Mouse (Mus musculus): ENCODE results near the gene Camta2. TPM values are rescaled to one million over a fixed set of nuclear protein-coding genes. Genes with fewer than 3 reads are reported as not detected.

The Camta2 gene
- polyA plus RNA-seq, 1 experiment, result 84.6 TPM

GRCm38 (mm10) chr11:70699051-70699450 lies 11.1 kb upstream of the Camta2 start:
- H3K4me3 ChIP-seq (ENCODE audit: insufficient read depth, low read length), result no peak overlapping the region
- no peak overlapping the region for H3K27ac ChIP-seq (ENCODE audit: insufficient read depth, low read depth, low read length)
- TF ChIP-seq CTCF (IDR thresholded peaks at IDR 0.05; ENCODE audit: low read depth, low read length), result no peak
- no peak for TF ChIP-seq POLR2A (IDR thresholded peaks at IDR 0.05; ENCODE audit: borderline replicate concordance, low read depth, low read length)
- peaks cover 15% of the 10 kb centered on the region for H3K4me1 ChIP-seq (ENCODE audit: control insufficient read depth, insufficient read depth, low read length)

- no peak overlapping the region for H3K27ac ChIP-seq (ENCODE audit: insufficient read depth, low read depth, low read length)
- peaks cover 8% of the 10 kb centered on the region for H3K4me1 ChIP-seq (ENCODE audit: control insufficient read depth, insufficient read depth, low read length)
- no peak for TF ChIP-seq POLR2A (IDR thresholded peaks at IDR 0.05; ENCODE audit: borderline replicate concordance, low read depth, low read length)
- TF ChIP-seq CTCF (IDR thresholded peaks at IDR 0.05; ENCODE audit: low read depth, low read length), result no peak
These were observed 9.5 kb upstream of the Camta2 start for GRCm38 (mm10) chr11:70697376-70697775.

DNA sequence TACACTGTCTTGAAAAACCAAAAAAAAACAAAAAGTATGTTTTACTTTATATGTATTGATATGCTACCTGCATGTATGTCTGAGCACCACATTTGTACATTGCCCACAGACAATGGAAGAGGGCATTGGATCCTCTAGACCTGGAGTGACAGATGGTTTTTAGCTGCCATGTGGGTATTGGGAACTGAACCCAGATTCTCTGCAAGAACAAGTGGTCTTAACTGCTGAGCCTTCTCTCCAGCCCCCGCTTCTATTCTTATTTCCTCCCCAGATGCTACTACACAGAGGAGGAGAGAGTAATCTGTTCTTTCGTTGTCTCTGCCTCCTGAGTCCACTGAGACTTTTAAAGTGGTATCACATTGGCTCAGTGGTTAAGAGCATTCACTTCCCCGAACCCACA lies 5.6 kb upstream of the Camta2 start:
- Histone ChIP-seq H3K4me1 (ENCODE audit: control insufficient read depth, insufficient read depth, low read length) (peaks cover 8% of the 10 kb centered on the region), H3K27ac (ENCODE audit: insufficient read depth, low read depth, low read length) (no peak overlapping the region), H3K4me3 (ENCODE audit: insufficient read depth, low read length) (no peak overlapping the region)
- no peak for TF ChIP-seq CTCF (IDR thresholded peaks at IDR 0.05; ENCODE audit: low read depth, low read length)
- no peak for TF ChIP-seq POLR2A (IDR thresholded peaks at IDR 0.05; ENCODE audit: borderline replicate concordance, low read depth, low read length)

More at GRCm38 (mm10) chr11:70697376-70697775, 9.5 kb upstream of the Camta2 start:
- H3K4me3 ChIP-seq (ENCODE audit: insufficient read depth, low read length), result no peak overlapping the region

DNA sequence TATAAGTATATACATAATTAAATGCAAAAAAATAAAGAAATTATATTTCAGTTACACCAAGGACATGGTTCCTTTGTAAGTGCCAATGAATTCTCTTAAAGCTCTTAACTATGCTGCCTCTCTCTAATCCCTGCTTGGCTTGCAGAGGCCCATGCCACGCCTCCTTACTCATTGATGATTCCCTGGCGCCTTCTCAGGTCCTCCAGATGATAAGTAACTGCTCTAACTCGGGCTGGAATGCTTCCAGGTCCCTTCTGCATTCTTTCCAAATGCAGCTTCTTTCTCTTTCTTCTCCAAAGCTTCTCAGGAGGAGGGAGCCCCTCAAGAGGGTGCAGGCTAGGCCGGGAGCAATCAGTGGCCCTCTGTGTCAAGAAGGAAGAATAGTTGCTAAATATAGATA lies 1.7 kb upstream of the Camta2 start:
- Histone ChIP-seq H3K4me3 (ENCODE audit: insufficient read depth, low read length) (no peak overlapping the region), H3K4me1 (ENCODE audit: control insufficient read depth, insufficient read depth, low read length) (peaks cover 28% of the 10 kb centered on the region), H3K27ac (ENCODE audit: insufficient read depth, low read depth, low read length) (no peak overlapping the region)
- no peak for TF ChIP-seq CTCF (IDR thresholded peaks at IDR 0.05; ENCODE audit: low read depth, low read length)
- TF ChIP-seq POLR2A (IDR thresholded peaks at IDR 0.05; ENCODE audit: borderline replicate concordance, low read depth, low read length), result no peak

DNA sequence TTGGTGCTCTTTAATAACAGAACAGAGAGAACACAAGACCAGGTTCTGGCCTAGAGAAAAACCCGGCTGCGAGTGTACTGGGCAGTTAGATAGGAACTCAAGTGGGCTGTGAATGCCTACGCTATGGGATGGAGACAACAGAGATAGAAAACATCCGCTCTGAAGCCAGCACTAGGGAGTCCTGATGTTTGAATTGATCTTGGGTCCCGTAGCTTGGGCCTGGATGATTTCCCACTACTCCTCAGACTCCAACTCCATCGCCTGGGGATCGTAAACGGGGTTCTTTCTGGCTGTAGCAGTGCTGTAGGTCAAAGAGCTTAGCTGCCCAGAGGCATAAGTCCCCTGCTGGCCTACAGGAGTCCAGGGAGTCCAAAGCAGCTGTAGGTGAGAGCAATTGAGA lies 467 bp upstream of the Camta2 start:
- Histone ChIP-seq H3K4me3 (ENCODE audit: insufficient read depth, low read length) (peak overlapping the region; percentile 86), H3K27ac (ENCODE audit: insufficient read depth, low read depth, low read length) (peak overlapping the region; percentile 79), H3K4me1 (ENCODE audit: control insufficient read depth, insufficient read depth, low read length) (peaks cover 38% of the 10 kb centered on the region)
- TF ChIP-seq CTCF (IDR thresholded peaks at IDR 0.05; ENCODE audit: low read depth, low read length) (no peak), POLR2A (IDR thresholded peaks at IDR 0.05; ENCODE audit: borderline replicate concordance, low read depth, low read length) (no peak)

DNA sequence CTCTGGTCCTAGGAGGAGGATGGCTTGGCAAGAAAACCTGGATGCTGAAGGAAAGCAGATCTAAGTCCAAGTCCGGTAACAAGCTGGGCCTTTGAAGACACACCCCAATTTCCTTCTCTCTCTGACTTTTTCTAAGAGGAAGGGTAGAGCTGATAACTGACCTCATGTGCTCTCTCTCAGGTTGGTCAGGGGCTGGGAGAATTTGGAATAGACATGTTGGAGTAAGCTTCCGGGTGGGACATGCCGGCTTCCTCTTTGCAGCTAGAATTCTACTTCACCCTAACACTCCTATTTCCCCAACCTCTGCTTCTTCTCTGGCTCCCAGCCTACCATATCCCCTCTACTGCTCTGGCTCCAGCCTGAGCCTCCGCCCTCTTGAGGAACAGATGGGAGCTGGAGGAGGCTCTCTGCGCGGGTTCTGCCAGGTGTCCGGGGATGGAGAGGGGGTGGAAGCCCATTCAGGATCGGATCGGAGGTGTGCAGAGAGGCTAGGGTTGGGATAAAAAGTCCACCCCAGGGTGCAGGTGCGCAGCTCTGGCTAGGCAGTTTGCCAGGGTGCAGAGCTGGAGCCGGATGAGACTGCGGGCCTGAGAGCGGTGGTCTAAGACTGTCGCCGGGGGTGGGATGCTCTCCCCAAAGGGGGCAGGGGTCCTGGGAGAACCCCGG lies 871 bp downstream of the Camta2 start:
- peaks cover 51% of the 10 kb centered on the region for H3K4me1 ChIP-seq (ENCODE audit: control insufficient read depth, insufficient read depth, low read length)
- peak overlapping the region; percentile 79 for H3K27ac ChIP-seq (ENCODE audit: insufficient read depth, low read depth, low read length)
- TF ChIP-seq POLR2A (IDR thresholded peaks at IDR 0.05; ENCODE audit: borderline replicate concordance, low read depth, low read length) (no peak), CTCF (IDR thresholded peaks at IDR 0.05; ENCODE audit: low read depth, low read length) (no peak)
- H3K4me3 ChIP-seq (ENCODE audit: insufficient read depth, low read length), result peak overlapping the region; percentile 86

DNA sequence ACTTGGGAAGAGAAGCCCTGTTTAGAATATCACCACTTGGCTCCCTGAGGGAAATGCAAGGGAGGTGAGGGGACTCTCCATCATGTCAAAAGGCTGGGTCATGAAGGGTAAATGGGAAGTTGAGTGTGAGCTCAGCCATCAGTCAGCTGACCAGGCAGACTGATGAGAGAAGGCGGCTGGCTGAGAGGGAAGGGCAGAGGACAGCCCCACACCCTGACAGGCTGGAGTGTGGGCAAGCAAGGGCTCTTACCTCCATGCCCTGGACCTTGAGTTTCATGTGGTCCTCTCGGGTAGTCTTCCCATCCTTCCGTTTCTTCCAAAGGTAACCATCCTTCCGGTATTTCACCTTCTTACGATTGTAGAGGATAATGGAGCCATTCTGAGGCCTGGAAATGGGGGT lies 4.3 kb downstream of the Camta2 start:
- H3K4me1 ChIP-seq (ENCODE audit: control insufficient read depth, insufficient read depth, low read length), result peaks cover 69% of the 10 kb centered on the region
- 0 out of 2 replicates have a peak overlapping the region, but pooled peaks have one; percentile 5 for H3K4me3 ChIP-seq (ENCODE audit: insufficient read depth, low read length)
- no peak for TF ChIP-seq CTCF (IDR thresholded peaks at IDR 0.05; ENCODE audit: low read depth, low read length)
- TF ChIP-seq POLR2A (IDR thresholded peaks at IDR 0.05; ENCODE audit: borderline replicate concordance, low read depth, low read length), result no peak
- H3K27ac ChIP-seq (ENCODE audit: insufficient read depth, low read depth, low read length), result peak overlapping the region; percentile 86

- H3K4me1 ChIP-seq (ENCODE audit: control insufficient read depth, insufficient read depth, low read length), result peaks cover 72% of the 10 kb centered on the region
- no peak overlapping the region for H3K4me3 ChIP-seq (ENCODE audit: insufficient read depth, low read length)
- TF ChIP-seq CTCF (IDR thresholded peaks at IDR 0.05; ENCODE audit: low read depth, low read length), result no peak
- 0 out of 2 replicates have a peak overlapping the region, but pooled peaks have one; percentile 0 for H3K27ac ChIP-seq (ENCODE audit: insufficient read depth, low read depth, low read length)
These were observed 5.9 kb downstream of the Camta2 start for GRCm38 (mm10) chr11:70681897-70682581.

GRCm38 (mm10) chr11:70681170-70681569 lies 6.7 kb downstream of the Camta2 start:
- no peak for TF ChIP-seq POLR2A (IDR thresholded peaks at IDR 0.05; ENCODE audit: borderline replicate concordance, low read depth, low read length)
- TF ChIP-seq CTCF (IDR thresholded peaks at IDR 0.05; ENCODE audit: low read depth, low read length), result no peak
- H3K4me1 ChIP-seq (ENCODE audit: control insufficient read depth, insufficient read depth, low read length), result peaks cover 67% of the 10 kb centered on the region
- no peak overlapping the region for H3K4me3 ChIP-seq (ENCODE audit: insufficient read depth, low read length)

DNA sequence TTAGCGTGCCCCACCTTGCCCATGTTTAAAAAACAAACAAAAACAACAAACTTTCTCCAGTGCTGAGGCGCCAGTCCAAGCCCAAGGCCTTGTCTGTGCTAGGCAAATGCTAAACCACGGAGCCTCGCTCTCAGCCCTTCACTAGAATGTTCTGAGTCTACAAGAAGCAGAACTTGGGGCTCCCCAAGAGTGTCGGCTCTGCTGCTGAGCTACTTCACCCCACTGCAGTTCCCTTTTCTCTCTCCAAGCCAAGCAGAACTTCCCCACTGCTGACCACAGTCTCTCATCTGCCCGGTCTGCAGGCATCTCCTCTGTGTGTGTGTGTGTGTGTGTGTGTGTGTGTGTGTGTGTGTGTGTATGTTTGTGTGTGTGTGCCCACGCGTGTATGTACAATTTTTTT lies 8.0 kb downstream of the Camta2 start:
- Histone ChIP-seq H3K4me1 (ENCODE audit: control insufficient read depth, insufficient read depth, low read length) (peaks cover 58% of the 10 kb centered on the region), H3K4me3 (ENCODE audit: insufficient read depth, low read length) (no peak overlapping the region), H3K27ac (ENCODE audit: insufficient read depth, low read depth, low read length) (peak overlapping the region; percentile 94)
- no peak for TF ChIP-seq POLR2A (IDR thresholded peaks at IDR 0.05; ENCODE audit: borderline replicate concordance, low read depth, low read length)
- TF ChIP-seq CTCF (IDR thresholded peaks at IDR 0.05; ENCODE audit: low read depth, low read length), result no peak

More at GRCm38 (mm10) chr11:70681170-70681569, 6.7 kb downstream of the Camta2 start:
- no peak overlapping the region for H3K27ac ChIP-seq (ENCODE audit: insufficient read depth, low read depth, low read length)

Measured in bone marrow macrophage, adult 2 months (primary cell).